Mouse (Mus musculus) erythroblast, embryonic 14.5 days (primary cell): ENCODE results near the gene Crp. TPM values are rescaled to one million over a fixed set of nuclear protein-coding genes. Genes with fewer than 3 reads are reported as not detected.

Experiments
- H3K27me3 ChIP-seq: 2 replicates; pipeline ENCODE4 v1.6.1; 2012; ENCODE audit warnings: inconsistent platforms; ENCODE audit not compliant: control insufficient read depth
- H3K36me3 ChIP-seq: 2 replicates; pipeline ENCODE4 v1.6.1; 2012; ENCODE audit warnings: mild to moderate bottlenecking, inconsistent platforms; ENCODE audit not compliant: control insufficient read depth
- H3K4me1 ChIP-seq: 2 replicates; pipeline ENCODE4 v1.6.1; 2012; ENCODE audit warnings: inconsistent platforms; ENCODE audit not compliant: control insufficient read depth
- H3K4me3 ChIP-seq: replicated peaks from 2 replicates; pipeline ENCODE3; 2012; ENCODE audit warnings: moderate library complexity, mild to moderate bottlenecking, inconsistent platforms
- H3K9me3 ChIP-seq: 2 replicates; pipeline ENCODE4 v1.6.1; 2012; ENCODE audit warnings: low read length, inconsistent platforms, mixed read lengths; ENCODE audit not compliant: control insufficient read depth
- GATA1 ChIP-seq: IDR thresholded peaks from 2 replicates; pipeline ENCODE4 v1.6.1; 2012; ENCODE audit warnings: low read length, inconsistent platforms, mixed read lengths
- TAL1 ChIP-seq: IDR thresholded peaks from 3 replicates; pipeline ENCODE4 v1.6.1; 2012; ENCODE audit warnings: low read length, inconsistent platforms, mixed read lengths
- polyA plus RNA-seq: library from polyadenylated mRNA; stranded (reverse); fragments of >175 nt; gene quantifications from 2 replicates; pipeline ENCODE4 v1.2.3, GENCODE M21; 2012

Gene Crp
- not detected in 2 replicates for polyA plus RNA-seq

DNA sequence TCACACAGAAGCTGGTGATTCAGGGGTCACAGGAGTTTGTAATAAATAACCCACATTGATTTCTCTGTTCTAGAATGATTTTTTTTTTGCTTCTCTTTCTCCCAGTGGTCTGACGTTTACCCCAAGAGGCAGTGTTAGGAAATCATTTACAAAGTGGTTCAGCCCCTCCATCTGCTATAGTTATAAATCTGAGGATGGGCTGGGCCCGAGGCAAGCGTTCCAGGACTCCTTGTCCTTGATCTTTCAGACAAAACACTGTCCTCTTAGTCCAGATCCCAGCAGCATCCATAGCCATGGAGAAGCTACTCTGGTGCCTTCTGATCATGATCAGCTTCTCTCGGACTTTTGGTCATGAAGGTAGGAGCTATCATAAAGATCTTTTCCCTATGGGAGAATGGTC, at the start of gene Crp:
Crp (plus strand) TSS at position 212 of the 400 bp plus-strand sequence.
- H3K4me3 ChIP-seq: no peak within 1 kb of the TSS
- TF ChIP-seq GATA1 (no peak), TAL1 (no peak)
- no peaks in the 10 kb centered on the region for H3K9me3 ChIP-seq
- H3K36me3 ChIP-seq: no peaks in the 10 kb centered on the region
- H3K27me3 ChIP-seq: no peaks in the 10 kb centered on the region
- H3K4me1 ChIP-seq: no peaks in the 10 kb centered on the region

DNA sequence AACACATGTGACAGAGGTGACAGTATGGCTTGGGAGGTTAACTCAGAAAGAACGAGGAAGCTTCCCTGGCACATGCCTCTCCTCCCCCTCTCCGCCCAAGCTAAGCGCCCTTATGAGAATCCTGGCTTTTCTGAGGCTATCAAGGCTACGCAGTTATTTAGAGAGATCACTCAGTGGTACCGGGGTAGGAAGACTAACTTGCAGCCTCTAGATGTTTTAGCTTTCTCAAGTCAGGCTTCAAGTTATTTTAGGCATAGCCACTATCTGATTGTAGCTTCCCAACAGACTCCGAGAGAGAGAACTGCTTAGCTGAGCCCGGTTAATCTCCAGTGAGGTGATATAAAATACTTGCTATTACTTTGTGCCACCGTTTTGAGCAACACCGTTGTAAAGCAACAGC, 48.5 kb upstream of the Crp start:
- TF ChIP-seq TAL1: no peak
- TF ChIP-seq GATA1: no peak
- no peak overlapping the region for H3K4me3 ChIP-seq

DNA sequence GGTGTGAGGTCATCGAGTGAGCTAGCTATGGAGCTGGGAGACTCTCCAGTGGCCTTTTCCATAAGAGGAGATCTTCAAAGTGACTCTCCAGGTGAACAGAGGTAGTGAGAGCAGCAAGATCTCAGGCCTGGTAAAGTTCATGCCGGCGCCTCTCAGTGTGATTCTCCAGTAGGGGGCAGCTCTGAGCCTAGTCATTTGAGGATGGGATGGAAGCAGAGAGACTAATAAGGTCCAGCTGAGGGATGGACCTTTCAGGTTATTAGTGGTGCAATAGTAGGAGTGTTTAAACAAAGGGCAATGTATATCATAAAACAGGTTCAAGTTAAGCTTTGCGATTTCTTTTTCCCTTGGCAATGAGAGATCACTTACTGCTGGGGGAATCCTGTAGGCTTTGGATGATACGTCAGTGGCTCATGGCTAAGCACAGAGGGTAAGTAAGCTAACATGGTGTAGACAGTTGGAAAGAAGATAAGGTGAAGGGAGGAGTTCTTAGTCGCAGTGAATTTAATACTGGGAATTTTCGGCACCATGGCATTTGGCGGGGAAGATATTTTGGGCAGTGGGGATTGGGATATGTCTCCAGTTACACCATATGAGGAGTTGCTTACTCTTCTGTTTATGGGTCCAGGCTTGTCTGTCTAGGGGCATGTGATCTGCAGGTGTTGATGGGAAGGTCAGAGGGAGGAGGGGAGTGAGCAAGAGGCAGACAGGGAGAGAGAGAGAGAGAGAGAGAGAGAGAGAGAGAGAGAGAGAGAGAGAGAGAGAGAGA, 47.2 kb upstream of the Crp start:
- no peak for TF ChIP-seq GATA1
- TF ChIP-seq TAL1: no peak
- Histone ChIP-seq H3K4me3 (no peak overlapping the region), H3K27me3 (no peaks in the 10 kb centered on the region), H3K9me3 (no peaks in the 10 kb centered on the region), H3K36me3 (no peaks in the 10 kb centered on the region), H3K4me1 (no peaks in the 10 kb centered on the region)

More for the DNA sequence above, 48.5 kb upstream of the Crp start:
- Histone ChIP-seq H3K9me3 (no peaks in the 10 kb centered on the region), H3K27me3 (no peaks in the 10 kb centered on the region), H3K36me3 (no peaks in the 10 kb centered on the region), H3K4me1 (no peaks in the 10 kb centered on the region)

DNA sequence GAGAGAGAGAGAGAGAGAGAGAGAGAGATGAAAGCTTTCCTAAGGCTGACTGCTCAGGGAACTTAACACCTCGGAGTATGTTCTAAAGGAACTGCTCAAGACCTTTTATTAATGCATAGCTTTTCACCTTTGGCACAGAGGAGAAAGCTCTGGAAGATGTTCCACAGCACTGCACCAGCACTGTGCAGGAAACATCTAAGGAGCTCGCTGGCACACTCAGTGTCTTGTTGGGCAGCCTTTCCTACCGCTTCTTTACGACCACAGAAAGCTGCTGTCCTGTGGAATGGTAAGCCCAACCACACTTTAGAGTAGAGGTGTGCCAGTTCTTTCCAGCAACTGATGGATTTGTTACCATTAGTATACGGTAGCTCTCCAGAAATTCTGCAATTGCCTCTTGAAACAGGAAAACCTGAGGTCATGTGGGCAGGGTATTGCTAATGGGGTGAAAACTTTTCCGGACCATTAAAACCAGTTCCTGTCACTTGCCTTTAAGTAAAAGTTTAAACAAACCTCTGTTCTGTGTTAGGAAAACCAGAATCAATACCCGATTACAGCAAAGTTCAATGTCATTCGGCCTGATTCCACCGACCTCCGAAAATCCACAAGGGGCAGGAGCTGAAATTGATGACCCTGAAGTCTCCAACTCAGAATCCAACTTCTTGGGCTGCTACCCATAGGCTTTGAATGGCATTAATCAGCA, 46.4 kb upstream of the Crp start:
- no peak for TF ChIP-seq TAL1
- TF ChIP-seq GATA1: no peak
- H3K4me1 ChIP-seq: no peaks in the 10 kb centered on the region
- H3K36me3 ChIP-seq: no peaks in the 10 kb centered on the region
- H3K27me3 ChIP-seq: no peaks in the 10 kb centered on the region
- no peak overlapping the region for H3K4me3 ChIP-seq
- H3K9me3 ChIP-seq: no peaks in the 10 kb centered on the region

DNA sequence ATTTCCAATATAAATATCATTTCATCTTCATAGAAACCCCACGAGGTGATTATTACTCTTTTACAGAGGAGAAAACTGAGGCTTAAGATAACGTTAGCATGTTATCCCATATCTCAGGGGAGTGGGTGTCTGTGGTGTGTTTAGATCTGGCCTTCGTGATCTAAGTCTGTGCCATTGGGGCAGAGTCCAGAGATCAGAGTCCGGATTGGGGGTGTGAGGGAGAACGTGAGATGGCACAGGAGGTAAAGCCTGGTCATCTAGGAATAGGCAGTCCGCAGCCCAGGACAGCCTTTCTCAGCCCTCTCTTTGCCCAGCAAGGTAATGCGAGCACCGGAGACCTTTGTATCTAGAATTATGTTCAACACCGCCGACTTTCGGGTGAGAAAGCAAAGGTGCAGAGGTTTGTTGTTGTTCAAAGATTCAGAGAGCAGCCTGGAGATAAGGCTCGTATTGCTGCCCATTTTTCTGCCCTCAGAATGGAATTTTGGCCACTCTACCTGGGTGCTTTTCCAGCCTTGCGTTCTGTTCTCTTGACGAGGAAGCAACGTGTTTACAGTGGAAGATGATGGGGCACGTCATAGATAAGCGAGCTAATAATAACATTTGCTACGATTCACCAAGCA, 45.7 kb upstream of the Crp start:
- TF ChIP-seq TAL1 (no peak), GATA1 (no peak)
- H3K4me3 ChIP-seq: no peak overlapping the region
- H3K9me3 ChIP-seq: no peaks in the 10 kb centered on the region
- no peaks in the 10 kb centered on the region for H3K4me1 ChIP-seq
- H3K36me3 ChIP-seq: no peaks in the 10 kb centered on the region
- no peaks in the 10 kb centered on the region for H3K27me3 ChIP-seq

DNA sequence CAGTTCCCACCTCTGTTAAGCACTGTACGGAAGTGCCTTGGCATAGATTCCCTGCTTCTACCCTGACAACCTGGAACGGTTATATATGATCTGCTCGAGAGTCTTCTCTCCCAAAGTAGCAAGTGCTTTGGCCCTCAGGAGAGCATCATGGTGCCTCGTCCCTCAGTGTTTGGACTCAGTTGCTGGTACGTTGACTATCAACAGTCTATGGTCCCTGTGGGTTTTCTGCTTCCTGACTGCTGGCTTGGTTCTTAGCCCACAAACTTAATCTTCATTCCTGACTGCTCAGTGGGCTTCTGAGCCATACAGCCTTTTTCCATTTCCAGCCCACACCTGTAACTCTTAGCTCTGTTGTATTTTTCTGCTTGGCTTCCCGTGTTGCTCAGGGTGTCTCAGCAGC, 44.0 kb upstream of the Crp start:
- H3K27me3 ChIP-seq: no peaks in the 10 kb centered on the region
- no peak overlapping the region for H3K4me3 ChIP-seq
- no peaks in the 10 kb centered on the region for H3K9me3 ChIP-seq
- TF ChIP-seq TAL1 (no peak), GATA1 (no peak)
- H3K4me1 ChIP-seq: no peaks in the 10 kb centered on the region
- H3K36me3 ChIP-seq: no peaks in the 10 kb centered on the region

DNA sequence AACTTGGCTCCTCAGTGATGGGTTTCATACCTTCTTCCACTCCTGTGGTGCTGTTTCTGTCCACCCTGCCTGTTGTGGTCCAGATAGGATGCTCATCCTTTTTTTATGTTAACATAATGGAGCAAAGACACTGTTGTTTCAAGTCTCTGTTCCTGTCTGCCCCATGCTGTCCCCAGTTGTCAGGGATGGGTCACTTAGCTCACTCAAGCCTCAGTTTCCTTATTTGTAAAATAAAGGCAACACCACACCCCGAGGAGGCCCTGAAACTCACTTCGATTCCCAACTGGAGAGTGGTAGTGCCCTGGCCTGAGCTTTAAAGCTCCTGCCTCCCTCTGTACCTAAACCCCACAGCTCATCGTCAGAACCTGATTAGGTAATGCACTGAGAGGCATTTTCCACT, 40.6 kb upstream of the Crp start:
- Histone ChIP-seq H3K4me1 (no peaks in the 10 kb centered on the region), H3K4me3 (no peak overlapping the region), H3K9me3 (no peaks in the 10 kb centered on the region), H3K27me3 (no peaks in the 10 kb centered on the region), H3K36me3 (no peaks in the 10 kb centered on the region)
- no peak for TF ChIP-seq GATA1
- TF ChIP-seq TAL1: no peak

DNA sequence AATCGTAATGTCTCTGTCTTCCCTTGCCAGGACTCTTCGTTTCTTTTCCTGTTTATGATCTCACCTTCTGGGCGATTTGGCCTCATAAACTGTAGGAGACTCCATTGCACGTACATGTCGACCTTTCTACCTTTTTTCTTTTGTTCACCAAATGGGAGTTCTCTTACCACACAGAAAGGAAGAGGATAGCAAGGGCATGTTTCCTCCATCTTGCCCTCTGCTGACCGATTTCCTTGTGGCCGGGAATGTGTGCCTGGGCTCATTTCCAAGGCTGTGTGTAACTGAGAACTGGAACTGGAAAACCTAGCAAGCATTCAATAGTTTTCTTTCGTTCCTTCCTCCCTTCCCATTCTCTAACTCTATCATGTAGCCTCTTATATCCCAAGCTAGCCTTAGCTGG, 38.2 kb upstream of the Crp start:
- no peak for TF ChIP-seq TAL1
- TF ChIP-seq GATA1: no peak
- H3K36me3 ChIP-seq: no peaks in the 10 kb centered on the region

DNA sequence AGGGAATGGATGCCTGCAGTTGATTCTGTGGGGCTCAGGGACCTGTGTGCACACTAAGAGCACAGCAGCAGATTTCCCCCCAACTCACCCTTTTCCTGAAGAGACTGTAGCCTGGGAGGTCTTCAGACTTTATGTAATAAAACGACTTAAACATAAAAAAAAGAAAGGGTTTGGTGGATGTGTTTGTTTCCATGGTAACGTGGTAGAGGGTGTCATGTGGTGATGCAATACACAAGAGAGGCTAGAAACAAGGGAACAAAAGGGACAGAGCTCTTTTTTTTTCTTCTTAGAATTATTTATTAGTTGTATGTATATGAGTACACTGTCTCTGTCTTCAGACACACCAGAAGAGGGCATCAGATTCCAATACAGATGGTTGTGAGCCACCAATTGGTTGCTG, 32.4 kb upstream of the Crp start:
- no peak for TF ChIP-seq GATA1
- TF ChIP-seq TAL1: no peak
- H3K4me1 ChIP-seq: no peaks in the 10 kb centered on the region
- H3K36me3 ChIP-seq: no peaks in the 10 kb centered on the region
- no peak overlapping the region for H3K4me3 ChIP-seq
- no peaks in the 10 kb centered on the region for H3K27me3 ChIP-seq
- H3K9me3 ChIP-seq: no peaks in the 10 kb centered on the region

More for the DNA sequence above, 38.2 kb upstream of the Crp start:
- H3K4me1 ChIP-seq: no peaks in the 10 kb centered on the region
- H3K27me3 ChIP-seq: no peaks in the 10 kb centered on the region
- H3K4me3 ChIP-seq: no peak overlapping the region
- H3K9me3 ChIP-seq: no peaks in the 10 kb centered on the region
